Mouse (Mus musculus): ENCODE measurements around the gene Abcd3. TPM values are rescaled to one million over a fixed set of nuclear protein-coding genes. Genes with fewer than 3 reads are reported as not detected.

The Abcd3 gene
- polyA plus RNA-seq, 1 experiment from 2014 or later = 94.1 TPM

GRCm38 (mm10) chr3:121841412-121842014 is 26.4 kb upstream of the Abcd3 start:
- Histone ChIP-seq H3K4me3 (ENCODE audit: low read depth, low read length) (no peak overlapping the region), H3K27ac (ENCODE audit: low read length) (no peak overlapping the region), H3K4me2 (replicated peaks; ENCODE audit: low read depth, low read length) (no peak overlapping the region), H3K4me1 (ENCODE audit: insufficient read depth, low read depth, low read length) (no peaks in the 10 kb centered on the region), H3K27me3 (replicated peaks; ENCODE audit: insufficient read depth, low read length) (no peaks in the 10 kb centered on the region), H3K9me3 (ENCODE audit: low read length) (no peaks in the 10 kb centered on the region), H3K9ac (replicated peaks; ENCODE audit: low read depth) (no peak overlapping the region), H3K36me3 (ENCODE audit: insufficient read depth, low read length) (no peaks in the 10 kb centered on the region)
- 49% methylated on average over 9 of the region's 9 CpGs for WGBS
- TF ChIP-seq CTCF (IDR thresholded peaks at IDR 0.05) = no peak
- no peak for TF ChIP-seq EP300 (IDR thresholded peaks at IDR 0.05)
- DNase-seq (ENCODE audit: low spot score) = peak; percentile 36
- ATAC-seq = peak; percentile 28; the same call in 1 of the 2 replicates

- Histone ChIP-seq H3K9ac (replicated peaks; ENCODE audit: low read depth) (no peak overlapping the region), H3K9me3 (ENCODE audit: low read length) (no peaks in the 10 kb centered on the region), H3K4me1 (ENCODE audit: insufficient read depth, low read depth, low read length) (no peaks in the 10 kb centered on the region), H3K4me2 (replicated peaks; ENCODE audit: low read depth, low read length) (no peak overlapping the region), H3K4me3 (ENCODE audit: low read depth, low read length) (no peak overlapping the region), H3K27me3 (replicated peaks; ENCODE audit: insufficient read depth, low read length) (no peaks in the 10 kb centered on the region), H3K36me3 (ENCODE audit: insufficient read depth, low read length) (no peaks in the 10 kb centered on the region), H3K27ac (ENCODE audit: low read length) (no peak overlapping the region)
- no peak for TF ChIP-seq CTCF (IDR thresholded peaks at IDR 0.05)
- TF ChIP-seq EP300 (IDR thresholded peaks at IDR 0.05) = no peak
- no peak for DNase-seq (ENCODE audit: low spot score)
- whole genome bisulfite sequencing = 76% methylated on average over 8 of the region's 8 CpGs
- ATAC-seq = no peak
Measured at GRCm38 (mm10) chr3:121840351-121840750, 25.2 kb upstream of the Abcd3 start.

GRCm38 (mm10) chr3:121834732-121835131 is 19.6 kb upstream of the Abcd3 start:
- Histone ChIP-seq H3K4me2 (replicated peaks; ENCODE audit: low read depth, low read length) (no peak overlapping the region), H3K9ac (replicated peaks; ENCODE audit: low read depth) (no peak overlapping the region), H3K4me1 (ENCODE audit: insufficient read depth, low read depth, low read length) (no peaks in the 10 kb centered on the region), H3K4me3 (ENCODE audit: low read depth, low read length) (no peak overlapping the region), H3K27me3 (replicated peaks; ENCODE audit: insufficient read depth, low read length) (no peaks in the 10 kb centered on the region), H3K36me3 (ENCODE audit: insufficient read depth, low read length) (no peaks in the 10 kb centered on the region), H3K27ac (ENCODE audit: low read length) (no peak overlapping the region), H3K9me3 (ENCODE audit: low read length) (no peaks in the 10 kb centered on the region)
- 55% methylated on average over 2 of the region's 2 CpGs for WGBS
- ATAC-seq (peak; percentile 68), DNase-seq (ENCODE audit: low spot score) (peak; percentile 46)
- TF ChIP-seq EP300 (IDR thresholded peaks at IDR 0.05) (no peak), CTCF (IDR thresholded peaks at IDR 0.05) (no peak)

- 81% methylated on average over 4 of the region's 4 CpGs for WGBS
- no peak for TF ChIP-seq EP300 (IDR thresholded peaks at IDR 0.05)
- no peak overlapping the region for H3K27ac ChIP-seq (ENCODE audit: low read length)
Measured at GRCm38 (mm10) chr3:121834250-121834649, 19.1 kb upstream of the Abcd3 start.

GRCm38 (mm10) chr3:121825092-121825491 is 10.0 kb upstream of the Abcd3 start:
- H3K4me2 ChIP-seq (replicated peaks; ENCODE audit: low read depth, low read length) = no peak overlapping the region
- ATAC-seq = no peak
- 56% methylated on average over 1 of the region's 1 CpGs for WGBS
- TF ChIP-seq CTCF (IDR thresholded peaks at IDR 0.05) (no peak), EP300 (IDR thresholded peaks at IDR 0.05) (no peak)
- no peaks in the 10 kb centered on the region for H3K36me3 ChIP-seq (ENCODE audit: insufficient read depth, low read length)
- no peak overlapping the region for H3K9ac ChIP-seq (replicated peaks; ENCODE audit: low read depth)
- no peak overlapping the region for H3K4me3 ChIP-seq (ENCODE audit: low read depth, low read length)
- no peaks in the 10 kb centered on the region for H3K27me3 ChIP-seq (replicated peaks; ENCODE audit: insufficient read depth, low read length)
- H3K9me3 ChIP-seq (ENCODE audit: low read length) = no peaks in the 10 kb centered on the region
- DNase-seq (ENCODE audit: low spot score) = no peak
- no peak overlapping the region for H3K27ac ChIP-seq (ENCODE audit: low read length)
- no peaks in the 10 kb centered on the region for H3K4me1 ChIP-seq (ENCODE audit: insufficient read depth, low read depth, low read length)

More at GRCm38 (mm10) chr3:121834250-121834649, 19.1 kb upstream of the Abcd3 start:
- no peak overlapping the region for H3K4me3 ChIP-seq (ENCODE audit: low read depth, low read length)
- DNase-seq (ENCODE audit: low spot score) = no peak
- H3K27me3 ChIP-seq (replicated peaks; ENCODE audit: insufficient read depth, low read length) = no peaks in the 10 kb centered on the region
- H3K36me3 ChIP-seq (ENCODE audit: insufficient read depth, low read length) = no peaks in the 10 kb centered on the region
- H3K4me1 ChIP-seq (ENCODE audit: insufficient read depth, low read depth, low read length) = no peaks in the 10 kb centered on the region
- ATAC-seq = no peak
- no peak overlapping the region for H3K4me2 ChIP-seq (replicated peaks; ENCODE audit: low read depth, low read length)
- H3K9ac ChIP-seq (replicated peaks; ENCODE audit: low read depth) = no peak overlapping the region
- H3K9me3 ChIP-seq (ENCODE audit: low read length) = no peaks in the 10 kb centered on the region

GRCm38 (mm10) chr3:121824319-121824718 is 9.2 kb upstream of the Abcd3 start:
- DNase-seq (ENCODE audit: low spot score) (no peak), ATAC-seq (no peak)
- 97% methylated on average over 1 of the region's 1 CpGs for WGBS
- Histone ChIP-seq H3K27ac (ENCODE audit: low read length) (no peak overlapping the region), H3K4me2 (replicated peaks; ENCODE audit: low read depth, low read length) (no peak overlapping the region), H3K4me1 (ENCODE audit: insufficient read depth, low read depth, low read length) (no peaks in the 10 kb centered on the region), H3K9me3 (ENCODE audit: low read length) (no peaks in the 10 kb centered on the region), H3K9ac (replicated peaks; ENCODE audit: low read depth) (no peak overlapping the region), H3K4me3 (ENCODE audit: low read depth, low read length) (no peak overlapping the region), H3K27me3 (replicated peaks; ENCODE audit: insufficient read depth, low read length) (no peaks in the 10 kb centered on the region), H3K36me3 (ENCODE audit: insufficient read depth, low read length) (no peaks in the 10 kb centered on the region)
- TF ChIP-seq EP300 (IDR thresholded peaks at IDR 0.05) = no peak
- TF ChIP-seq CTCF (IDR thresholded peaks at IDR 0.05) = no peak

- Histone ChIP-seq H3K4me2 (replicated peaks; ENCODE audit: low read depth, low read length) (no peak overlapping the region), H3K9me3 (ENCODE audit: low read length) (no peaks in the 10 kb centered on the region), H3K36me3 (ENCODE audit: insufficient read depth, low read length) (no peaks in the 10 kb centered on the region), H3K9ac (replicated peaks; ENCODE audit: low read depth) (no peak overlapping the region), H3K4me3 (ENCODE audit: low read depth, low read length) (no peak overlapping the region), H3K27me3 (replicated peaks; ENCODE audit: insufficient read depth, low read length) (no peaks in the 10 kb centered on the region), H3K27ac (ENCODE audit: low read length) (no peak overlapping the region), H3K4me1 (ENCODE audit: insufficient read depth, low read depth, low read length) (no peaks in the 10 kb centered on the region)
- no peak for TF ChIP-seq EP300 (IDR thresholded peaks at IDR 0.05)
- TF ChIP-seq CTCF (IDR thresholded peaks at IDR 0.05) = no peak
- ATAC-seq (no peak), DNase-seq (ENCODE audit: low spot score) (no peak)
- 79% methylated on average over 5 of the region's 5 CpGs for WGBS
Measured at GRCm38 (mm10) chr3:121822643-121823042, 7.5 kb upstream of the Abcd3 start.

Measured in lung, postnatal 0 days (tissue).